Mouse (Mus musculus) thymus, adult 2 months (tissue): ENCODE results near the gene Trit1. TPM values are rescaled to one million over a fixed set of nuclear protein-coding genes. Genes with fewer than 3 reads are reported as not detected.
"Not testable (repeated sequence)": the region's sequence is repeated elsewhere in the genome, so short reads cannot be mapped to it uniquely, and the experiment has no call there.

ENCODE experiments used
- DNase-seq: peaks from one replicate; pipeline ENCODE4 v3.0.0; 2021
- H3K27ac ChIP-seq: fragments of 200-500 bp; 2 replicates; pipeline ENCODE4 v1.5.1; 2012; ENCODE audit warnings: low read length, control low read depth; ENCODE audit not compliant: control insufficient read depth, insufficient read depth
- H3K27me3 ChIP-seq: fragments of 200-500 bp; 2 replicates; pipeline ENCODE4 v1.6.1; 2012; ENCODE audit warnings: mild to moderate bottlenecking, low read length, moderate library complexity, mixed read lengths; ENCODE audit not compliant: control insufficient read depth, insufficient read depth
- H3K36me3 ChIP-seq: fragments of 200-500 bp; 2 replicates; pipeline ENCODE4 v1.6.1; 2012; ENCODE audit warnings: mild to moderate bottlenecking, low read length, moderate library complexity; ENCODE audit not compliant: control insufficient read depth, insufficient read depth
- H3K4me1 ChIP-seq: fragments of 200-500 bp; replicated peaks from 2 replicates; pipeline ENCODE4 v1.6.1; 2012; ENCODE audit warnings: low read length; ENCODE audit not compliant: control insufficient read depth, insufficient read depth
- H3K4me3 ChIP-seq: fragments of 200-500 bp; 2 replicates; pipeline ENCODE4 v1.5.1; 2012; ENCODE audit warnings: mild to moderate bottlenecking, low read length, control low read depth, moderate library complexity; ENCODE audit not compliant: control insufficient read depth, insufficient read depth
- CTCF ChIP-seq: fragments of 200-500 bp; IDR thresholded peaks from 2 replicates; pipeline ENCODE4 v1.5.1; 2012; ENCODE audit warnings: mild to moderate bottlenecking, control low read depth, low read length, moderate library complexity, borderline replicate concordance; ENCODE audit not compliant: control insufficient read depth, poor library complexity, insufficient read depth; ENCODE audit errors: extremely low read depth
- POLR2A ChIP-seq: fragments of 200-500 bp; IDR thresholded peaks from 2 replicates; pipeline ENCODE4 v1.6.1; 2012; ENCODE audit warnings: mild to moderate bottlenecking, low read length, control low read depth, moderate library complexity; ENCODE audit not compliant: control insufficient read depth, poor library complexity, insufficient read depth; ENCODE audit errors: extremely low read depth
- WGBS: fragments of 180-500 bp; shearing (Covaris S2); methylation state at CpG from one replicate; pipeline ENCODE4 v1.1.7; 2018; 5-methylcytosine and 5-hydroxymethylcytosine counted together
- polyA plus RNA-seq: library from polyadenylated mRNA; depleted of rRNA; stranded (reverse); fragments of >200 nt; gene quantifications from 2 replicates; pipeline ENCODE4 v1.2.3, GENCODE M21; 2012

Gene Trit1
- polyA plus RNA-seq, 1 experiment: 8.3 TPM

- TF ChIP-seq POLR2A (no peak), CTCF (no peak)
- no peak overlapping the region for H3K27ac ChIP-seq
- 2% methylated on average over 47 of the region's 47 CpGs for WGBS
These were observed 19.6 kb upstream of the Trit1 start for GRCm38 (mm10) chr4:122996618-122997381.

DNA sequence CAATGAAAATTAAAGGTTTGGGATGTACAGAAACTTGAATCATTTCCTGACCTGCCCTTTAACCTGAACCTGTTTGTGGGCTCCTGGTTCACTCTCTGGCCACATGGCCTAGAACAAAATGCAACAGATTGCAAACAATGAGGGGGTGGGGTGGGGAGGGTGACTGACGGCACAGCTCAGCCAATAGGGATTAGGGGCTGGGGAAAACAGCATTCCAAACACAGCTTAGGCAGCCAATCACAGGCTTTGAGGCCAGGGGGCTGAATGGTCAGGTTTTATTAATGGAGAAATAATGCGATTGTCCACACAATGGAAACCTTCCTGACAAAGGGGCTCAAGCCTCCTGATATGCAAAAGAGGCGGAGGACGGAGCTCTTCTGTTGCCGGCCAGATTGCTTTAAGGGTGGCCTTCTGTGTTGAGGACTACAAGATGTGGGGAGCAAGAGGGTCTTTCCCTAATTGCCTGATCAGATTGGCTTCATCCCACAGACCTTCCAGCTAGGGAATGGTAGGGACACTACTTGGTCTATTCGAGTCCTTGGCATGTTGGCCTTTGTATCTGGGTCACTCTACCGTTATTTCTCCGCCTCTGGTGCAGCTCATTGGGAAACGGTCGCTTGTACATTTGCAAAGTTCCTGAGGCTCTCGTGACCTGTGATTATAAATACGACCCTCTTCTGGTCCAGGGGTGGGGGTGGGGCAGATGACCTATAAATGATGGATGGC is 17.7 kb upstream of the Trit1 start:
- H3K36me3 ChIP-seq: no peaks in the 10 kb centered on the region
- 80% methylated on average over 12 of the region's 12 CpGs for whole genome bisulfite sequencing
- peaks cover 13% of the 10 kb centered on the region for H3K4me1 ChIP-seq
- DNase-seq: no peak
- H3K27me3 ChIP-seq: peaks cover 9% of the 10 kb centered on the region
- TF ChIP-seq CTCF: no peak
- TF ChIP-seq POLR2A: no peak
- no peak overlapping the region for H3K4me3 ChIP-seq
- H3K27ac ChIP-seq: no peak overlapping the region

More at GRCm38 (mm10) chr4:122996618-122997381, 19.6 kb upstream of the Trit1 start:
- no peaks in the 10 kb centered on the region for H3K36me3 ChIP-seq
- H3K4me3 ChIP-seq: peak overlapping the region; percentile 55
- DNase-seq: peak; percentile 20
- H3K4me1 ChIP-seq: peaks cover 13% of the 10 kb centered on the region
- H3K27me3 ChIP-seq: peaks cover 9% of the 10 kb centered on the region

DNA sequence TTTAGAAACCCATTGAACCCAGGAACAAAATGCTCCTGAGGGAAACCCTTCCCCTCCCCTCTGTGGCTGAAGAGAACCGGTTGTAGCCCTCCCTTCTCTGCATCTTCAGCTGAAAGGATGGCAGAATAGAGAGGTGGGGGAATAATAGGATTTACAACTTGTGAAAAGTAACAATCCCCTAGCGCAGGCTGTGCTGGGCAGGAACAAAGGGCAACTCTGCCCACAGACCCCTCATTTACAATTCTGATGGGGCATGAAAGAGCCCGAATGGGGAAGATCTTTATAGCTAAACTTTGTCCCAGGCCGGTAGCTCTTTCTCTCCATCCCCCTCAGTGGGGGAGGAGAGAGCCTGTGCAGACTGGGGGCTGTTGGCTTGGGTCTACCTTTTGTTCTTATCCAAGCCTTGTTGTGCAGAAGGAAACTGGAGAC is 17.1 kb upstream of the Trit1 start:
- DNase-seq: no peak
- 69% methylated on average over 4 of the region's 4 CpGs for WGBS
- peaks cover 9% of the 10 kb centered on the region for H3K27me3 ChIP-seq
- TF ChIP-seq CTCF (no peak), POLR2A (no peak)
- H3K4me1 ChIP-seq: peaks cover 13% of the 10 kb centered on the region
- no peaks in the 10 kb centered on the region for H3K36me3 ChIP-seq
- H3K4me3 ChIP-seq: no peak overlapping the region
- H3K27ac ChIP-seq: no peak overlapping the region

GRCm38 (mm10) chr4:123000130-123000529 is 16.3 kb upstream of the Trit1 start:
- H3K36me3 ChIP-seq: no peaks in the 10 kb centered on the region
- TF ChIP-seq CTCF: no peak
- no peak for TF ChIP-seq POLR2A
- peaks cover 9% of the 10 kb centered on the region for H3K27me3 ChIP-seq
- peaks cover 13% of the 10 kb centered on the region for H3K4me1 ChIP-seq
- no peak for DNase-seq
- no peak overlapping the region for H3K27ac ChIP-seq
- 93% methylated on average over 14 of the region's 14 CpGs for WGBS
- no peak overlapping the region for H3K4me3 ChIP-seq

DNA sequence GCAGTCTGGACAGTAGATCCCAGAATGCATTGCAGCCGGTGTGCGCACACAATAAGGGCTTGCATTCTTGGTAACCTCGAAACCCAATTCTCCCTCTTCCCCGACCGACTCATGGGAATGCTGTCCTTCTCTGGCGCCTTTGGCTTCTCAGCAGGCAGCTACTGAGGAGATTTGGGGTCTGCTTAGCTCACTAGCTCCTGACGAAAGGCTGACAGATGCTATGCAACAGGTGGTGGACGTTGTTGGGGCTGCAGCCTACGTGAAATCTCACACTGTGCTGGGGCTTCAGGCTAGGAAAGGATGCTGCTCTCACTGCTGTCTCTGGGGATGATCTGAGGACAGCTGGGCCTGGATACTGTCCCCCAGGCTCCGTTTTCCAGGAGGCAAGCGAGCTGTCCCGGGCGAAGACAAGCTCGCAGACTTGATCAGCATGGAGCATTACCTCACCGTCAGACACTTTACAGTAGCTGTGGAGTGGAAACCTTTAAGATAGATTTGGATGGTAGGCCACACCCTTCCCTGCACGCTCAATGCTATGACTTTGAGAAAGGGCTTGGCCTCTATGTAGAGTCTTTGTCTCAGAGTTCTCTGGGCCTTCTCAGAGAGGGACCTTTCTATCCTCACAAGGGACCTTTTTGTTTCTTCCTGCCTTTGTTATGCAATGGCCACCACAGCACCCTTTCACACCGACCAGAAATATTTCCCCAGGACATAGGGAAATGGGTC is 15.6 kb upstream of the Trit1 start:
- TF ChIP-seq POLR2A (no peak), CTCF (no peak)
- H3K4me3 ChIP-seq: no peak overlapping the region
- H3K4me1 ChIP-seq: peaks cover 9% of the 10 kb centered on the region
- 88% methylated on average over 17 of the region's 17 CpGs for WGBS
- no peak for DNase-seq
- H3K27ac ChIP-seq: no peak overlapping the region
- peaks cover 9% of the 10 kb centered on the region for H3K27me3 ChIP-seq
- no peaks in the 10 kb centered on the region for H3K36me3 ChIP-seq

- Histone ChIP-seq H3K27ac (no peak overlapping the region), H3K36me3 (no peaks in the 10 kb centered on the region), H3K4me3 (no peak overlapping the region), H3K4me1 (no peaks in the 10 kb centered on the region), H3K27me3 (no peaks in the 10 kb centered on the region)
- WGBS: 86% methylated on average over 15 of the region's 15 CpGs
- TF ChIP-seq CTCF (no peak), POLR2A (no peak)
- DNase-seq: no peak
These were observed 11.1 kb upstream of the Trit1 start for GRCm38 (mm10) chr4:123005054-123005966.

- not testable (repeated sequence) for H3K36me3 ChIP-seq, DNase-seq, H3K27ac ChIP-seq, H3K4me1 ChIP-seq, H3K4me3 ChIP-seq, H3K27me3 ChIP-seq
- WGBS: 95% methylated on average over 4 of the region's 4 CpGs
These were observed 3.9 kb upstream of the Trit1 start for GRCm38 (mm10) chr4:123012501-123012900.
